Mouse (Mus musculus) midbrain, embryonic 11.5 days (tissue): ENCODE data around the gene Atp6v1f. TPM values are rescaled to one million over a fixed set of nuclear protein-coding genes. Genes with fewer than 3 reads are reported as not detected.

Experiments used
- ATAC-seq: fragments of 200-750 bp; cut with Nextera tagmentation; 2 replicates; pipeline ENCODE4 v1.8.0; 2017; ENCODE audit warnings: moderate TSS enrichment, moderate library complexity; ENCODE audit not compliant: low FRiP score
- DNase-seq: peaks from one replicate; pipeline ENCODE4 v3.0.0; 2015; ENCODE audit warnings: low spot score; ENCODE audit errors: missing footprints
- H3K27ac ChIP-seq: fragments of 300-500 bp; sonication (generic); 2 replicates; pipeline ENCODE4 v1.5.1; 2014; ENCODE audit warnings: low read depth, low read length
- H3K27me3 ChIP-seq: fragments of 300-500 bp; sonication (generic); 2 replicates; pipeline ENCODE4 v1.6.1; 2014; ENCODE audit warnings: mild to moderate bottlenecking, low read length, moderate library complexity, mixed read lengths; ENCODE audit not compliant: control insufficient read depth, insufficient read depth
- H3K36me3 ChIP-seq: fragments of 300-500 bp; sonication (generic); 2 replicates; pipeline ENCODE4 v1.6.1; 2014; ENCODE audit warnings: mild to moderate bottlenecking, low read length, moderate library complexity, mixed read lengths; ENCODE audit not compliant: control insufficient read depth, insufficient read depth
- H3K4me1 ChIP-seq: fragments of 300-500 bp; sonication (generic); 2 replicates; pipeline ENCODE4 v1.6.1; 2014; ENCODE audit warnings: low read length; ENCODE audit not compliant: control insufficient read depth, insufficient read depth
- H3K4me2 ChIP-seq: fragments of 300-500 bp; sonication (generic); 2 replicates; pipeline ENCODE4 v1.6.1; 2014; ENCODE audit warnings: mild to moderate bottlenecking, moderate library complexity
- H3K4me3 ChIP-seq: fragments of 300-500 bp; sonication (generic); 2 replicates; pipeline ENCODE4 v1.5.1; 2014; ENCODE audit warnings: low read depth, low read length
- H3K9ac ChIP-seq: fragments of 300-500 bp; sonication (generic); 2 replicates; pipeline ENCODE4 v1.6.1; 2014; ENCODE audit warnings: low read length
- H3K9me3 ChIP-seq: fragments of 300-500 bp; sonication (generic); 2 replicates; pipeline ENCODE4 v1.6.1; 2016; ENCODE audit warnings: low read length; ENCODE audit not compliant: control insufficient read depth
- WGBS: fragments of 180-500 bp; shearing (Covaris S2); extraction: QIAGEN DNeasy Blood & Tissue Kit; methylation state at CpG from one replicate; pipeline ENCODE4 v1.1.7; 2014; 5-methylcytosine and 5-hydroxymethylcytosine counted together
- polyA plus RNA-seq: library from polyadenylated mRNA; unstranded; fragments of >200 nt; fragmentation: Nextera tagmentation; extraction: Ambion mirVana; gene quantifications from 2 replicates; pipeline ENCODE4 v1.2.1, GENCODE M21; 2014

Atp6v1f gene
- polyA plus RNA-seq, 1 experiment from 2014 or later: 199 TPM

DNA sequence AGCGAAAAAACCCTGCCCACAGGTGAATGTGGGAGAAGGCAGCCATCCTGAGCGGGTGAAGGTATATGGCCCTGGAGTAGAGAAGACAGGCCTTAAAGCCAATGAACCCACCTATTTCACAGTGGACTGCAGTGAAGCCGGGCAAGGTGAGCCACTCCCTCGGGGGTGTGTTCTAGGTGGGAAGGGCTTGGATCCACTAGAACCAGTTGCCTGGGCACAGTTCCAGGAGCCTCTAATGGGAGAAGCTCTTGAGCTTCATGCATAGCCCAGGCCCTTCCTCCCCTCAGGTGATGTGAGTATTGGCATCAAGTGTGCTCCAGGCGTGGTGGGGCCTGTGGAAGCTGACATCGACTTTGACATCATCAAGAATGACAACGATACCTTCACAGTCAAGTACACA, 22.2 kb upstream of the Atp6v1f start:
- ATAC-seq (no peak), DNase-seq (no peak)
- 92% methylated on average over 7 of the region's 7 CpGs for WGBS
- Histone ChIP-seq H3K9me3 (no peaks in the 10 kb centered on the region), H3K27me3 (no peaks in the 10 kb centered on the region), H3K27ac (no peak overlapping the region), H3K4me2 (no peak overlapping the region), H3K4me1 (no peaks in the 10 kb centered on the region), H3K4me3 (no peak overlapping the region), H3K36me3 (no peaks in the 10 kb centered on the region), H3K9ac (no peak overlapping the region)

DNA sequence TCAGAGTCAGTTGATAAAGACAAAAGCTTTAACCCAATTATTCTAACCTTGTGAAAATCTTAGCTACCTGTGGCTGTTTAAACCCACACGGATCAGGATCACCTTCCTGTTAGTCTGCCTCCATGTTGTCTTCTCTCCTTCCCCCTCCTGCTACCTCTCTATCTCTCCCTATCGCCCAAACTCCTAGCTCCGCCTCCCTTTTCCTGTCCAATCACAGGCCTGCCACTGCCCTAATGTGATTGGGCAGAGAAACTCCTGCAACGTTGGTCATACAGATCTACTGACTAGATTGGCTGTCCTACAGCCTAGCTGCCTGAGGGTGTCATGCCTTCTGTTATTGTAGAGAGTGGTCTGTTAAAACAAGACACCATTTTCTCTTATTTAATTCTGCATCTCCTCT, 17.7 kb upstream of the Atp6v1f start:
- no peak for ATAC-seq
- Histone ChIP-seq H3K4me1 (no peaks in the 10 kb centered on the region), H3K36me3 (no peaks in the 10 kb centered on the region), H3K27me3 (no peaks in the 10 kb centered on the region), H3K4me3 (no peak overlapping the region), H3K4me2 (no peak overlapping the region), H3K9me3 (no peaks in the 10 kb centered on the region), H3K9ac (no peak overlapping the region), H3K27ac (no peak overlapping the region)
- 27% methylated on average over 4 of the region's 4 CpGs for WGBS
- no peak for DNase-seq

DNA sequence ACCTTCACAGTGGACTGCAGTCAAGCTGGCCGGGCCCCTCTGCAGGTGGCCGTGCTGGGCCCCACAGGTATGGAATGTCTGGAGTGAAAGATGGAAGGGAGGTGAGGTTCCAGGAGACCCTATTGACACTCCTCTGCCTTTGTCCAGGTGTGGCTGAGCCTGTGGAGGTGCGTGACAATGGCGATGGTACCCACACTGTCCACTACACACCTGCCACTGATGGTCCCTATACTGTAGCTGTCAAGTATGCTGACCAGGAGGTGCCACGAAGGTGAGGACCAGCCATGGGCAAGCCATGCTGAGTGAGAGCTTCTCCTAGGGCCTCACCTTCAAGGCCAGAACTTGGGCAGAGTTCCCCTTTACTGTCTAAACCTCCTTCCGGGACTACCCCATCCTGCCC, 16.9 kb upstream of the Atp6v1f start:
- no peak overlapping the region for H3K4me3 ChIP-seq
- no peaks in the 10 kb centered on the region for H3K36me3 ChIP-seq
- no peak overlapping the region for H3K4me2 ChIP-seq
- no peaks in the 10 kb centered on the region for H3K4me1 ChIP-seq
- no peaks in the 10 kb centered on the region for H3K27me3 ChIP-seq
- DNase-seq (no peak), ATAC-seq (no peak)
- no peaks in the 10 kb centered on the region for H3K9me3 ChIP-seq
- 94% methylated on average over 6 of the region's 6 CpGs for WGBS
- H3K9ac ChIP-seq: no peak overlapping the region
- no peak overlapping the region for H3K27ac ChIP-seq

DNA sequence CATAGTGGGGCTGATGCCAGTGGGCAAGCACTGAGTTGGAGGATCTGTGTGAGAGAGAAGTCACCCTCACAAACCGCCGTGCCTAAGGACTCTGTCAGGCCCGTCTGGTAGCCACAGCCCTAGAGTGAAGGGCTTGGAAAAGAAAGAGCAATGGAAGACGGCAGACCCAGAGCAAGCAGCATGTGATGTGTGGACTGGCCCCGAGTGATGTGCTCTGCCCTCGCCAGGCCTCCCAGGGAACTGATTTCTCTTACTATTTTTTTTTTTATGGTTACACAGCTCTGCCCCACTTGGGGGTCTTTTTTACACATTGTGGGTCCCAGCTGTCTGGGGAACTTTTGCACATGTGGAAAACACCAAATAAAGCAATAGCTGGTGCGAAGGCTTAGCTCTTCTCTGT, 6.0 kb upstream of the Atp6v1f start:
- DNase-seq: no peak
- Histone ChIP-seq H3K36me3 (no peaks in the 10 kb centered on the region), H3K27ac (no peak overlapping the region), H3K27me3 (no peaks in the 10 kb centered on the region), H3K4me2 (no peak overlapping the region), H3K4me1 (no peaks in the 10 kb centered on the region), H3K4me3 (no peak overlapping the region), H3K9me3 (no peaks in the 10 kb centered on the region), H3K9ac (no peak overlapping the region)
- WGBS: 65% methylated on average over 7 of the region's 7 CpGs
- ATAC-seq: no peak

DNA sequence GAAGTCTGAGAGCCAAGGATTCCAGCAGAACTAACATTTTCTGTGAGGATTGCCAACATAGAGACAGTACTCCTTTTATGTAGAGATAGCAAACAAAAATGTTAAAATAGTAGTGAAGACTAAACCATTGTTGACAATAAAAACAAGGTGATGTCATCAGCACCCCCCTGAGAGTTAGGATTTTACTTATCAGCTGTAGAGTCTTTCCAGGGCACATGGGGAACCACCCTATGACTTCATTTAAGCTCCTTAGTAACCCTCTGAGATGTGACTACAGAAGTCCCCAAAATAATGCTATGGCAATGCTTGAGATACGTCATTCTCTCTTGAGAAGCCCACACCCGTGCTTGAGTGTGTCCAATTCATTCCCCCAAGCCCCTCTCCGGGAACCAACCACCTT, 4.1 kb upstream of the Atp6v1f start:
- 72% methylated on average over 3 of the region's 3 CpGs for WGBS
- Histone ChIP-seq H3K4me1 (peaks cover under 1% of the 10 kb centered on the region; the same call in 1 of the 2 replicates), H3K9ac (no peak overlapping the region), H3K27me3 (no peaks in the 10 kb centered on the region), H3K27ac (no peak overlapping the region), H3K4me3 (no peak overlapping the region), H3K36me3 (no peaks in the 10 kb centered on the region), H3K9me3 (no peaks in the 10 kb centered on the region), H3K4me2 (no peak overlapping the region)
- ATAC-seq (no peak), DNase-seq (no peak)

DNA sequence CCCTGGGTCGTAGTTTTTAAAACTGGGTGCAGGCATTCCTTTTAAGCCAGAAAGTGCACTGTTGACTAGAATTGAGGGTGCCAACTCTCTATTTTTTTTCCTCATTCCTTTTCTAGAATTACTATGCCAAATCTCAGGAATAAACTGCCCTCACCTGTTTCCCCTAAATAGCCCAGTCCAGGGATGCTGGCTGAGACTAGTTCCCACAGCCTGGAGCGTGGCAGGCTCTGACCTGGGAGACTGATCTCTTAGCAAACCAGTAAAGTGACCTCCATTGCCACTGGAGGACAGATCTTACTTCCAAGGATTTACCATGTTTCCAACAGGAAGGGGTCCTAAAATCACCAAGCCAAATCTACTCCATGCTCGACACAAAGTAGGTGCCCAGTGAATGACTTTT, 1.3 kb downstream of the Atp6v1f start:
- H3K9ac ChIP-seq: no peak overlapping the region
- H3K9me3 ChIP-seq: no peaks in the 10 kb centered on the region
- no peaks in the 10 kb centered on the region for H3K27me3 ChIP-seq
- no peaks in the 10 kb centered on the region; the same call in 1 of the 2 replicates for H3K36me3 ChIP-seq
- no peak for ATAC-seq
- no peak overlapping the region for H3K27ac ChIP-seq
- H3K4me2 ChIP-seq: peak overlapping the region; percentile 72
- WGBS: 88% methylated on average over 3 of the region's 3 CpGs
- peak overlapping the region; percentile 65; the same call in 1 of the 2 replicates for H3K4me3 ChIP-seq
- DNase-seq: peak; percentile 64
- peaks cover 10% of the 10 kb centered on the region for H3K4me1 ChIP-seq

DNA sequence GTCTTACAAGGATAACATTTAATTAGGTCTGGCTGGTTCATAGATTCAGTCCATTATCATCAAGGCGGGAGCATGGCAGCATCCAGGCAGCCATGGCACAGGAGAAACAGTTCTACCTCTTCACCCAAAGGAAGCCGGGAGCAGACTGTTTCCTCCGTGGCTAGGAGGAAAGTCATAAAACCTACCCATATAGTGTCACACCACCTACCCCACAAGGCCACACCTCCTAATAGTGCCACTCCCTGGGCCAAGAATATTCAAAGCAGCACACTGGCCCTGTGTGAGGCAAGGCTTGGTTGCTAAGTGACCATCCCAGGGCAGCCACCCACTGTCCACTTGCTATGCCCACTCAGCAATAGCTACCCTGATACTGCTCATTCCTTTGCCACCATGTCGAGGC, 3.6 kb downstream of the Atp6v1f start, which contains the start of gene Atp6v1fnb:
Atp6v1fnb (plus strand) TSS at position 301 of the 400 bp plus-strand sequence.
- Histone ChIP-seq H3K27ac (no peak within 1 kb of the TSS), H3K4me3 (no peak within 1 kb of the TSS), H3K9me3 (no peaks in the 10 kb centered on the region), H3K4me2 (no peak within 1 kb of the TSS), H3K9ac (no peak within 1 kb of the TSS), H3K36me3 (no peaks in the 10 kb centered on the region; the same call in 1 of the 2 replicates), H3K4me1 (peaks cover 12% of the 10 kb centered on the region), H3K27me3 (no peaks in the 10 kb centered on the region; the same call in 1 of the 2 replicates)
- DNase-seq: no peak
- 91% methylated on average over 4 of the region's 4 CpGs for WGBS
- ATAC-seq: no peak

DNA sequence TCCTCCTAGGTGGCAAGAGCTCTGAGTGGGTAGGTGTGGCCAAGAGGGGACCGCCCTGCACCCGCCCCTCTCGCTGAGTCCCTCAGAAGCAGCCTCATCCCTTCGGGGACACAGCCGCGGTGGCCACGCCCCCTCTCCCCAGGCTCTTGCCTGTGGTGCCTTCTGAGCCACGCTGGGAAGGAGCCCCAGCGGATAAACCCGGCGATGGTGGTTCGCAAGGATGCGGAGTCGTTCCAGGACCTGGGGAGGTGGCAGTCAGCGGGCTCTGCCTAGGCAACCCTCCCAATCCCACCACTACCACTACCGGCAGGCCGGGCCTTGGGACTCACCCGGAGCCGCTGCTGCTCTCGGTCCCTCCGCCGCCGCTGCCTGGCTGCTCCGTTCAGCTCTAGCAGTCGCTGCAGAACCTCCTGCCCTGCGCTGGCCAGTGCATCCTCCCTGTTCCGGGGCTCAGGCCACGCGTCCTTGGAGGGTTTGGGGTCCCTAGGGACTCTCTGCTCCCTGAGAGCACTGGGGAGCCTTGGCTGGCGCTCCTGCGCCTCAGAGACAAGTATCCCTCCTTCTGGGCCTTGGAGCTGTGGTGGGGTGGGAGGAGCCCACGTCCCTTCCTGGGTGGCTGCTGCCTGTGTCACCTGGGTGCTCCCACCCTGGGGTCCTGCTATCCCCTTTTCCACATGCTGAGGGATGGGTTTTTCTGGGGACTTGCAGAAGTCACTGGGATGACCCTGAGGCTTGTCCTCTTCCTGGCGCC, 6.6 kb downstream of the Atp6v1f start:
- Histone ChIP-seq H3K4me3 (peak overlapping the region; percentile 36), H3K9me3 (no peaks in the 10 kb centered on the region), H3K4me1 (peaks cover 6% of the 10 kb centered on the region), H3K27me3 (no peaks in the 10 kb centered on the region; the same call in 1 of the 2 replicates), H3K4me2 (peak overlapping the region; percentile 69), H3K36me3 (no peaks in the 10 kb centered on the region; the same call in 1 of the 2 replicates), H3K27ac (no peak overlapping the region), H3K9ac (peak overlapping the region; percentile 57)
- DNase-seq (peak; percentile 94), ATAC-seq (peak; percentile 95)
- 3% methylated on average over 33 of the region's 33 CpGs for WGBS

DNA sequence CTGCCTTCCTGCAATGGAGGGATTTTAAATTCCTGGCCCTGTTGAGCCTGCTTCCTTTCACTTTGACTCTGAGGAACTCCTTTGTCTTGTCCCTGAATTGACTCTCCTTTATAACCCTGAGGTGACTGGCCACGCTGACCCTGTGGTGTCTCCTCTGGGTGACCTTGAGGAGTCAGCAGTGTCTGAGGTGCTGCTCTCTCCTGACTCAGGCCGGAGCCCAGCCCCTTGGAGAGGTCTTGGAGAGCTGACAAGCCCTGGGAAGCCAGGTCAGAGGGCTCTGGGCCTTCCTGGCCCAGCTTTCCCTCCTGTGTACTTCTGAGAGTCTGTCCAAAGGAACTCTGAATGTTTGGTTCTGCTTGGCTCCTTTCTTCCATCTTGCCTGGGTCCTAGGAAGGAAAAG, 7.2 kb downstream of the Atp6v1f start:
- H3K4me1 ChIP-seq: peaks cover 6% of the 10 kb centered on the region
- H3K4me3 ChIP-seq: no peak overlapping the region
- H3K9me3 ChIP-seq: no peaks in the 10 kb centered on the region
- H3K36me3 ChIP-seq: no peaks in the 10 kb centered on the region; the same call in 1 of the 2 replicates
- H3K4me2 ChIP-seq: no peak overlapping the region
- H3K27ac ChIP-seq: no peak overlapping the region
- H3K27me3 ChIP-seq: no peaks in the 10 kb centered on the region; the same call in 1 of the 2 replicates
- 63% methylated on average over 2 of the region's 2 CpGs for WGBS
- no peak for DNase-seq
- no peak overlapping the region for H3K9ac ChIP-seq
- no peak for ATAC-seq
